Mouse (Mus musculus): ENCODE results near the gene Gch1. TPM values are rescaled to one million over a fixed set of nuclear protein-coding genes. Genes with fewer than 3 reads are reported as not detected.
"Not testable (repeated sequence)": the region's sequence is repeated elsewhere in the genome, so short reads cannot be mapped to it uniquely, and the experiment has no call there.

Gene Gch1
- polyA plus RNA-seq, 1 experiment = 3.1 TPM

GRCm38 (mm10) chr14:47136637-47137036 lies 52.6 kb downstream of the Gch1 start:
- peaks cover 15% of the 10 kb centered on the region for H3K27me3 ChIP-seq (replicated peaks)
- TF ChIP-seq GATA1 (IDR thresholded peaks at IDR 0.05; ENCODE audit: borderline replicate concordance, low read length) (no peak), FLI1 (IDR thresholded peaks at IDR 0.05; ENCODE audit: low read length) (no peak)
- H3K36me3 ChIP-seq (replicated peaks; ENCODE audit: low read length) = no peaks in the 10 kb centered on the region
- H3K4me3 ChIP-seq (replicated peaks) = no peak overlapping the region
- no peaks in the 10 kb centered on the region for H3K9me3 ChIP-seq
- H3K4me1 ChIP-seq = peaks cover 4% of the 10 kb centered on the region

- TF ChIP-seq FLI1 (IDR thresholded peaks at IDR 0.05; ENCODE audit: low read length) = no peak
- no peak for TF ChIP-seq GATA1 (IDR thresholded peaks at IDR 0.05; ENCODE audit: borderline replicate concordance, low read length)
- Histone ChIP-seq H3K9me3 (no peaks in the 10 kb centered on the region), H3K4me1 (peaks cover 3% of the 10 kb centered on the region), H3K4me3 (replicated peaks) (no peak overlapping the region), H3K27me3 (replicated peaks) (peaks cover 18% of the 10 kb centered on the region), H3K36me3 (replicated peaks; ENCODE audit: low read length) (no peaks in the 10 kb centered on the region)
Observed at GRCm38 (mm10) chr14:47133948-47134347, 55.3 kb downstream of the Gch1 start.

GRCm38 (mm10) chr14:47127987-47128386 lies 61.2 kb downstream of the Gch1 start:
- no peak overlapping the region for H3K4me3 ChIP-seq (replicated peaks)
- no peak for TF ChIP-seq FLI1 (IDR thresholded peaks at IDR 0.05; ENCODE audit: low read length)
- no peak for TF ChIP-seq GATA1 (IDR thresholded peaks at IDR 0.05; ENCODE audit: borderline replicate concordance, low read length)
- peaks cover 4% of the 10 kb centered on the region; the same call in 1 of the 2 replicates for H3K9me3 ChIP-seq
- no peaks in the 10 kb centered on the region for H3K36me3 ChIP-seq (replicated peaks; ENCODE audit: low read length)
- H3K27me3 ChIP-seq (replicated peaks) = peaks cover 23% of the 10 kb centered on the region
- H3K4me1 ChIP-seq = peaks cover 8% of the 10 kb centered on the region

GRCm38 (mm10) chr14:47117522-47117921 lies 71.7 kb downstream of the Gch1 start:
- Histone ChIP-seq H3K4me3 (replicated peaks) (no peak overlapping the region), H3K4me1 (peaks cover 11% of the 10 kb centered on the region)

GRCm38 (mm10) chr14:47116062-47116762 lies 73.0 kb downstream of the Gch1 start:
- Histone ChIP-seq H3K27me3 (replicated peaks) (peaks cover 35% of the 10 kb centered on the region), H3K36me3 (replicated peaks; ENCODE audit: low read length) (no peaks in the 10 kb centered on the region), H3K4me1 (peaks cover 20% of the 10 kb centered on the region), H3K9me3 (peaks cover 12% of the 10 kb centered on the region), H3K4me3 (replicated peaks) (no peak overlapping the region)
- TF ChIP-seq GATA1 (IDR thresholded peaks at IDR 0.05; ENCODE audit: borderline replicate concordance, low read length) (no peak), FLI1 (IDR thresholded peaks at IDR 0.05; ENCODE audit: low read length) (no peak)

More at GRCm38 (mm10) chr14:47117522-47117921, 71.7 kb downstream of the Gch1 start:
- Histone ChIP-seq H3K27me3 (replicated peaks) (peaks cover 31% of the 10 kb centered on the region), H3K9me3 (peaks cover 12% of the 10 kb centered on the region), H3K36me3 (replicated peaks; ENCODE audit: low read length) (no peaks in the 10 kb centered on the region)
- TF ChIP-seq GATA1 (IDR thresholded peaks at IDR 0.05; ENCODE audit: borderline replicate concordance, low read length) (no peak), FLI1 (IDR thresholded peaks at IDR 0.05; ENCODE audit: low read length) (no peak)

DNA sequence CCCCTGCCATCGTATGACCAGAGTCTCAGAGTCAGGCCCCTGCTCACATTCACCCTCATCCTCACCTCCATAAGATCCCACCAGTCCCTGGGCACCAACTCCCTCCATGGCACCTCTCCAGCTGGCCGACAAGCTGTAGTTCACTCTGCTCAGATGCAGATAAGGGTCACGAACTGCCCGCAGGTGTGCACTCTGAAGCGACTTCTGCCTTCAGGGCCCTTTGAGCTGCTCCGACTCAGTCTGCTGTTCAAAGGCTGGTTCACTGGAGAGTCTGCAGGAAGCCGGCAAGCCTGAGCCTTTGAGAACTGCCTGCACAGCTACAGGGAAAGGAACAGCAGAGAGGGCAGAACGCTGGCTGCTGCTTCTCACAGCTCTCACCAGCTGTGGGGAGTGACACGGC lies 74.1 kb downstream of the Gch1 start:
- Histone ChIP-seq H3K4me1 (peaks cover 22% of the 10 kb centered on the region), H3K9me3 (peaks cover 12% of the 10 kb centered on the region)
- no peak for TF ChIP-seq GATA1 (IDR thresholded peaks at IDR 0.05; ENCODE audit: borderline replicate concordance, low read length)
- TF ChIP-seq FLI1 (IDR thresholded peaks at IDR 0.05; ENCODE audit: low read length) = no peak

DNA sequence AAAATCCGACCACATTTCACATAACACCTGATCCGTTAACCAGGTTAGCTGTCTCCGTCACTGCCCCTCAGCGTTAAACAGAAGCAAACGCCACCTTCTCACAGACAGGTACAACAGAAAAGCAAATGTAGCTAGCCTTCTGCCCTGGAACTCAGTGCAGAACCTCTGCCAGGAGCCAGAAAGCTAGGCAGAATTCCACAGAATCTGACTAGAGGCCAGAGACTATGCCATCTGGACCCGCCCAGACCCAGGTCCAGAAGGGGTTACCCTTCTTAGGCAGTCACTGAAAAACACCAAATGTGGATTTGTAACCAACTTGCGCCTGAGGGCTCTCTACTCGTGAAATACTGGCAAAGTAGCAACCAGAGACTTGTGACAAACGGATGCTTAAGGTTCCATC lies 77.9 kb downstream of the Gch1 start:
- TF ChIP-seq GATA1 (IDR thresholded peaks at IDR 0.05; ENCODE audit: borderline replicate concordance, low read length) (no peak), FLI1 (IDR thresholded peaks at IDR 0.05; ENCODE audit: low read length) (no peak)
- Histone ChIP-seq H3K36me3 (replicated peaks; ENCODE audit: low read length) (no peaks in the 10 kb centered on the region), H3K4me3 (replicated peaks) (no peak overlapping the region), H3K4me1 (peaks cover 34% of the 10 kb centered on the region), H3K27me3 (replicated peaks) (peaks cover 37% of the 10 kb centered on the region), H3K9me3 (peaks cover 12% of the 10 kb centered on the region)

More for the DNA sequence above, 74.1 kb downstream of the Gch1 start:
- Histone ChIP-seq H3K27me3 (replicated peaks) (peaks cover 43% of the 10 kb centered on the region), H3K4me3 (replicated peaks) (no peak overlapping the region), H3K36me3 (replicated peaks; ENCODE audit: low read length) (no peaks in the 10 kb centered on the region)

- Histone ChIP-seq H3K4me1 (peaks cover 29% of the 10 kb centered on the region), H3K9me3 (peaks cover 12% of the 10 kb centered on the region), H3K27me3 (replicated peaks) (peaks cover 38% of the 10 kb centered on the region)
- not testable (repeated sequence) for H3K36me3 ChIP-seq (replicated peaks; ENCODE audit: low read length); H3K4me3 ChIP-seq (replicated peaks)
Observed at GRCm38 (mm10) chr14:47110391-47110790, 78.8 kb downstream of the Gch1 start.

DNA sequence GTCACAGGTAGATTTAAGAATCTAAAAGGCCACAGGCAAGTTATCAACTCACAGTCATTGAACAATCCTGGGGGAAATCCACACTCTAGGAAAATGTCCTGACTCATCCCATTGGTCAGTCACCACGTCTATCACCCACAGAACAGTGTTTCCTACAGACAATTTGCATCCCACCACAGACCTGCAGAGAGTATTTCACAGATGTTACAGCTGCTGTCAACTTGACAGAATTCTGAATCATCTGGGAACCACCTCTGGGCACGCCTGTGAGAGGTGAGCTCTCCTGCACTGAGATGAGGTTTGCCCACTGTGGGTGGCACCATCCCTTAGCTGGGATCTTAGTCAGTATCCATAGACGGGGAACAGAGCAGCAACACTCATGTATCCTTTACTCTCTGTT lies 81.8 kb downstream of the Gch1 start:
- Histone ChIP-seq H3K4me1 (peaks cover 33% of the 10 kb centered on the region), H3K9me3 (no peaks in the 10 kb centered on the region), H3K27me3 (replicated peaks) (peaks cover 31% of the 10 kb centered on the region), H3K4me3 (replicated peaks) (no peak overlapping the region), H3K36me3 (replicated peaks; ENCODE audit: low read length) (no peaks in the 10 kb centered on the region)
- no peak for TF ChIP-seq FLI1 (IDR thresholded peaks at IDR 0.05; ENCODE audit: low read length)
- TF ChIP-seq GATA1 (IDR thresholded peaks at IDR 0.05; ENCODE audit: borderline replicate concordance, low read length) = no peak

GRCm38 (mm10) chr14:47105755-47106154 lies 83.5 kb downstream of the Gch1 start:
- Histone ChIP-seq H3K4me3 (replicated peaks) (no peak overlapping the region), H3K4me1 (peaks cover 22% of the 10 kb centered on the region), H3K36me3 (replicated peaks; ENCODE audit: low read length) (no peaks in the 10 kb centered on the region), H3K27me3 (replicated peaks) (peaks cover 25% of the 10 kb centered on the region), H3K9me3 (no peaks in the 10 kb centered on the region)
- TF ChIP-seq FLI1 (IDR thresholded peaks at IDR 0.05; ENCODE audit: low read length) (no peak), GATA1 (IDR thresholded peaks at IDR 0.05; ENCODE audit: borderline replicate concordance, low read length) (no peak)
